Mouse (Mus musculus) cerebellum, adult 2 months (tissue): ENCODE data around the gene Lbhd2.

Source experiments
- CTCF ChIP-seq: fragments of 200-500 bp; IDR thresholded peaks from 2 replicates; pipeline ENCODE4 v1.5.1; 2011; ENCODE audit warnings: low read depth, mild to moderate bottlenecking, control low read depth, low read length, moderate library complexity, borderline replicate concordance; ENCODE audit not compliant: insufficient read depth
- POLR2A ChIP-seq: fragments of 200-500 bp; IDR thresholded peaks from 2 replicates; pipeline ENCODE4 v1.6.1; 2011; ENCODE audit warnings: low read length, control low read depth, borderline replicate concordance; ENCODE audit not compliant: insufficient read depth

- TF ChIP-seq CTCF (no peak), POLR2A (no peak)
Measured at GRCm38 (mm10) chr12:111443921-111444831, 37.6 kb downstream of the Lbhd2 start.
